Comparison of ENCODE assay signal across 9 mouse cellular contexts in genomic region chr11:86579731-86580318, GRCm38 (mm10). TPM values are rescaled to one million over a fixed set of nuclear protein-coding genes. Genes with fewer than 3 reads are reported as not detected.
DNase-seq lines count a peak whose midpoint lies in the region; ATAC-seq and TF ChIP-seq lines count a peak whose summit lies in the region.
"Had no signal": no experiment of that assay in that cellular context is flagged by ENCODE, and none has a peak within 500 bp of the region (broad histone marks: within the 10 kb centered on the region; RNA-seq: fewer than 3 reads in every experiment).

No protein-coding gene starts in this region.

- no peak overlapping the region for H3ac ChIP-seq in myocyte (ENCODE audit: control insufficient read depth, insufficient read length)

- no peak overlapping the region for H3K4me2 ChIP-seq in lung, embryonic 15.5 days
- H3K4me2 ChIP-seq in myocyte (ENCODE audit: low read depth): peak overlapping the region; percentile 92
- no peak overlapping the region for H3K4me2 ChIP-seq in hindbrain, embryonic 14.5 days (replicated peaks)

- DNase-seq in lung, postnatal 36 days: no peak
- peak; percentile 83 for DNase-seq in kidney, adult 2 months
- no peak for DNase-seq in cerebellum, adult 9-10 months
- DNase-seq in hindbrain, embryonic 14.5 days (ENCODE audit: low spot score): no peak
- DNase-seq: forebrain, postnatal 0 days; right cerebral cortex, adult 18-20 months had no signal

- peak overlapping the region; percentile 82 for H3K27ac ChIP-seq in lung, embryonic 15.5 days
- H3K27ac ChIP-seq in bone marrow, adult 2 months (ENCODE audit: control insufficient read depth, insufficient read depth, low read depth, low read length, poor library complexity): peak overlapping the region; percentile 86
- peak overlapping the region; percentile 99 for H3K27ac ChIP-seq in kidney, adult 2 months (ENCODE audit: insufficient read depth, low read depth, low read length)
- H3K27ac ChIP-seq in hindbrain, embryonic 14.5 days: no peak overlapping the region

- H3K79me2 ChIP-seq in myocyte (ENCODE audit: control insufficient read depth, insufficient read depth): peaks cover 29% of the 10 kb centered on the region

- no peak overlapping the region for H3K9ac ChIP-seq in lung, embryonic 15.5 days
- H3K9ac ChIP-seq in hindbrain, embryonic 14.5 days: no peak overlapping the region
- H3K9ac ChIP-seq: forebrain, postnatal 0 days had no signal

- peaks cover 59% of the 10 kb centered on the region for H3K4me1 ChIP-seq in lung, embryonic 15.5 days
- H3K4me1 ChIP-seq in bone marrow, adult 2 months (ENCODE audit: control insufficient read depth, insufficient read depth, low read length): peaks cover 12% of the 10 kb centered on the region
- H3K4me1 ChIP-seq in kidney, adult 2 months (ENCODE audit: control insufficient read depth, insufficient read depth, low read length): peaks cover 41% of the 10 kb centered on the region
- H3K4me1 ChIP-seq in hindbrain, embryonic 14.5 days (replicated peaks; ENCODE audit: control insufficient read depth, insufficient read depth, low read length): 0 out of 2 replicates have a peak, but pooled peaks cover 3% of the 10 kb centered on the region

- no peak overlapping the region for H3K4me3 ChIP-seq in lung, embryonic 15.5 days
- H3K4me3 ChIP-seq in bone marrow, adult 2 months (replicated peaks; ENCODE audit: control insufficient read depth, low read depth, low read length): no peak overlapping the region
- no peak overlapping the region for H3K4me3 ChIP-seq in kidney, adult 2 months (ENCODE audit: insufficient read depth, low read depth, low read length)
- H3K4me3 ChIP-seq in myocyte: no peak overlapping the region
- no peak overlapping the region for H3K4me3 ChIP-seq in hindbrain, embryonic 14.5 days (replicated peaks; ENCODE audit: low read length)

- 60% methylated on average over 10 of the region's 10 CpGs for WGBS in lung, embryonic 15.5 days
- 70% methylated on average over 10 of the region's 10 CpGs for WGBS in bone marrow, adult 2 months
- WGBS in kidney, adult 2 months: 37% methylated on average over 10 of the region's 10 CpGs
- 80% methylated on average over 10 of the region's 10 CpGs for WGBS in hindbrain, embryonic 14.5 days

- ATAC-seq in lung, embryonic 15.5 days (ENCODE audit: borderline replicate concordance, extremely low read depth, low FRiP score, low TSS enrichment): no peak
- no peak for ATAC-seq in hindbrain, embryonic 14.5 days (ENCODE audit: low FRiP score)
- ATAC-seq: forebrain, postnatal 0 days had no signal

- TF ChIP-seq POLR2A in bone marrow, adult 2 months (IDR thresholded peaks at IDR 0.05; ENCODE audit: borderline replicate concordance, control insufficient read depth, low read depth, low read length): no peak
- TF ChIP-seq POLR2A in kidney, adult 2 months (IDR thresholded peaks at IDR 0.05; ENCODE audit: low read depth, low read length): no peak
- no peak for TF ChIP-seq POLR2A in myocyte (IDR thresholded peaks at IDR 0.05; ENCODE audit: insufficient read length, low read depth)

- H3K27me3 ChIP-seq in lung, embryonic 15.5 days: no peaks in the 10 kb centered on the region
- H3K27me3 ChIP-seq in kidney, adult 2 months (replicated peaks; ENCODE audit: control insufficient read depth, insufficient read depth, low read length): no peaks in the 10 kb centered on the region
- no peaks in the 10 kb centered on the region for H3K27me3 ChIP-seq in myocyte (ENCODE audit: control insufficient read depth, insufficient read depth, insufficient read length)
- H3K27me3 ChIP-seq in hindbrain, embryonic 14.5 days (ENCODE audit: control insufficient read depth, insufficient read depth, low read length): no peaks in the 10 kb centered on the region

- H3K36me3 ChIP-seq in lung, embryonic 15.5 days: no peaks in the 10 kb centered on the region; the same call in 1 of the 2 replicates
- no peaks in the 10 kb centered on the region for H3K36me3 ChIP-seq in kidney, adult 2 months (ENCODE audit: control insufficient read depth, insufficient read depth, low read length)
- H3K36me3 ChIP-seq in myocyte (ENCODE audit: control insufficient read depth, insufficient read depth): peaks cover 25% of the 10 kb centered on the region
- peaks cover under 1% of the 10 kb centered on the region for H3K36me3 ChIP-seq in hindbrain, embryonic 14.5 days (replicated peaks; ENCODE audit: control insufficient read depth, insufficient read depth)

- TF ChIP-seq CTCF in bone marrow, adult 2 months (IDR thresholded peaks at IDR 0.05; ENCODE audit: control insufficient read depth, insufficient read depth, low read length): no peak
- TF ChIP-seq CTCF in kidney, adult 2 months (conservative IDR thresholded peaks at IDR 0.05; ENCODE audit: insufficient read depth, insufficient read length, low read depth, low read length): no peak

- H3K9me3 ChIP-seq in lung, embryonic 15.5 days: no peaks in the 10 kb centered on the region
- H3K9me3 ChIP-seq in hindbrain, embryonic 14.5 days (ENCODE audit: control insufficient read depth, low read length): no peaks in the 10 kb centered on the region

TF ChIP-seq in myocyte, 11 proteins besides CTCF, POLR2A, EP300 and RAD21:
- no peak for TF ChIP-seq TCF12 (IDR thresholded peaks at IDR 0.05; ENCODE audit: insufficient read depth, poor library complexity, severe bottlenecking)
- TF ChIP-seq E2F4 (IDR thresholded peaks at IDR 0.05; ENCODE audit: insufficient read depth): no peak
- peak; percentile 67 for TF ChIP-seq POLR2AphosphoS2 (IDR thresholded peaks at IDR 0.05; ENCODE audit: insufficient read length, low read depth)
TF ChIP-seq in myocyte: peak in this region for 1.

RNA-seq across cellular contexts. Expression of gene Tubd1, which starts 35.0 kb away (rescaled TPM):
- 14.8 and 16.1 TPM in 2 replicates for polyA plus RNA-seq in lung, embryonic 15.5 days (2015; fragmentation: Nextera tagmentation; extraction: Ambion mirVana)
- 5.3 and 13.6 TPM in 2 replicates for polyA plus RNA-seq in bone marrow, adult 2 months (2011; ENCODE audit: insufficient read depth, insufficient read length, low replicate concordance, missing spikeins)
- 2.6 and 2.8 TPM in 2 replicates for polyA plus RNA-seq in kidney, adult 2 months (2012; rRNA removed)
- 6.6 TPM for polyA plus RNA-seq in myocyte (2012; fragmentation: generic; extraction: Trizol)
- polyA plus RNA-seq in hindbrain, embryonic 14.5 days (2014; fragmentation: Nextera tagmentation; extraction: Ambion mirVana): 5.8 and 6.1 TPM in 2 replicates

RNA-seq across cellular contexts. Expression of gene Rps6kb1, which starts 35.2 kb away (rescaled TPM):
- polyA plus RNA-seq in lung, embryonic 15.5 days (2015; fragmentation: Nextera tagmentation; extraction: Ambion mirVana): 59.0 and 61.1 TPM in 2 replicates
- 12.1 and 31.4 TPM in 2 replicates for polyA plus RNA-seq in bone marrow, adult 2 months (2011; ENCODE audit: insufficient read depth, insufficient read length, low replicate concordance, missing spikeins)
- polyA plus RNA-seq in kidney, adult 2 months (2012; rRNA removed): 6.0 and 7.3 TPM in 2 replicates
- polyA plus RNA-seq in myocyte (2012; fragmentation: generic; extraction: Trizol): 13.0 TPM
- polyA plus RNA-seq in hindbrain, embryonic 14.5 days (2014; fragmentation: Nextera tagmentation; extraction: Ambion mirVana): 45.1 and 51.9 TPM in 2 replicates
